Mouse (Mus musculus): ENCODE measurements around the gene B020011L13Rik. TPM values are rescaled to one million over a fixed set of nuclear protein-coding genes. Genes with fewer than 3 reads are reported as not detected.
"Not testable (repeated sequence)": the region's sequence is repeated elsewhere in the genome, so short reads cannot be mapped to it uniquely, and the experiment has no call there.

The B020011L13Rik gene
- polyA plus RNA-seq (2016; fragmentation: Nextera tagmentation; extraction: Ambion mirVana) = not detected in 2 replicates

DNA sequence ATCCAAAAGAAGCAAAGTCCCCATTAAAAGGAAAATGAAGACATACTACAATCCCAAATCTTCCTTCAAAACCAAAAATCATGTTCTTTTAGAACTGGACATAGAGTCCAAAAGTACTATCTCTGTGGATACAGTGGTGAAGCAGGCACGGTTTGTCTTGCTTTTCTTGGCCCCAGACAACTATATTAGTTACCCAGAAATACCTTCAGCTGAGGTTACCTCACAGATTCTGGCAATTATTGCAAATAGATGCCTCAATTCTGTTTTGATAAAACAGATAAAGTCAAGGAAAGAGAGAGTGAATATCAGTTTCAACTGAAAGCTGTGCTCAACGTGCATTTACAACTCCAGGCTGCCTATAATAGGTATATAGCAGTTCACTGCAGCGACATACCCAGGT, at the start of gene B020011L13Rik:
Gene B020011L13Rik (plus strand): TSS at position 301 of the 400 bp plus-strand sequence.
- 49% methylated on average over 3 of the region's 3 CpGs for WGBS
- H3K4me3 ChIP-seq; H3K36me3 ChIP-seq; H3K9me3 ChIP-seq (replicated peaks); ATAC-seq (ENCODE audit: insufficient number of reproducible peaks, low FRiP score); H3K9ac ChIP-seq; H3K4me1 ChIP-seq (replicated peaks); H3K27ac ChIP-seq (ENCODE audit: poor library complexity, severe bottlenecking); H3K4me2 ChIP-seq; H3K27me3 ChIP-seq (replicated peaks): not testable (repeated sequence)

- H3K27me3 ChIP-seq (replicated peaks); H3K4me2 ChIP-seq; H3K4me1 ChIP-seq (replicated peaks); ATAC-seq (ENCODE audit: insufficient number of reproducible peaks, low FRiP score); H3K36me3 ChIP-seq; H3K9ac ChIP-seq; H3K27ac ChIP-seq (ENCODE audit: poor library complexity, severe bottlenecking); H3K4me3 ChIP-seq: not testable (repeated sequence)
- peaks cover 12% of the 10 kb centered on the region for H3K9me3 ChIP-seq (replicated peaks)
Measured at GRCm38 (mm10) chr1:117816271-117816670, 35.3 kb downstream of the B020011L13Rik start.

- not testable (repeated sequence) for H3K4me1 ChIP-seq (replicated peaks); ATAC-seq (ENCODE audit: insufficient number of reproducible peaks, low FRiP score); H3K9me3 ChIP-seq (replicated peaks); H3K4me2 ChIP-seq; H3K27ac ChIP-seq (ENCODE audit: poor library complexity, severe bottlenecking); H3K4me3 ChIP-seq; H3K27me3 ChIP-seq (replicated peaks); H3K9ac ChIP-seq; H3K36me3 ChIP-seq
- WGBS = 55% methylated on average over 5 of the region's 5 CpGs
Measured at GRCm38 (mm10) chr1:117829781-117830180, 48.8 kb downstream of the B020011L13Rik start, which contains the start of gene Gm28360. Gene Gm28360, plus strand, starts transcription at chr1:117830081.

DNA sequence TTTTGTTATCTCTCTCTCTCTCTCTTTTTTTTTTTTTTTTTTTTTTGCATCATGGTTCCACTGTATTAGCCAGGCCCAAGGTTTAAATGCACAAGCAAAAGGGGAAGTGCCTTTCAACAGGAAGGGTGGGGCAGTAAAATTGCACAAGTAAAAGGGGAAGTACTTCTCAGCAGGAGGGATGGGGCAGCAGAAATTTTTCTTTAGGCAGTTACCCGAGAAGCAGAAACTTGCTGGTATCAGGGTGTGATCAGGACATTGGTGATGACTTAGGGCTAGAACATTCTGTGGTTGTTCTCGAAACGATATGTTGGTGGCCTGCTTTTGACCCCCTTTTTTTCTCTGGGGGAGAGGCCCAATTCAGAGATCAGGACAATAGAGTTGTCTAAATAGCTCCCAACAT, 70.8 kb downstream of the B020011L13Rik start:
- ATAC-seq (ENCODE audit: insufficient number of reproducible peaks, low FRiP score); H3K36me3 ChIP-seq; H3K9ac ChIP-seq; H3K4me3 ChIP-seq; H3K27ac ChIP-seq (ENCODE audit: poor library complexity, severe bottlenecking); H3K27me3 ChIP-seq (replicated peaks); H3K4me1 ChIP-seq (replicated peaks); H3K4me2 ChIP-seq: not testable (repeated sequence)
- H3K9me3 ChIP-seq (replicated peaks) = peaks cover 12% of the 10 kb centered on the region
- WGBS = 81% methylated on average over 3 of the region's 3 CpGs

Other genes starting within 250 kb of the B020011L13Rik start
- not detected in 2 replicates for gene Gm28363, start 84.0 kb upstream of the B020011L13Rik start, polyA plus RNA-seq (2016; fragmentation: Nextera tagmentation; extraction: Ambion mirVana)
- not detected in 2 replicates for gene Gm28360, start 48.9 kb downstream of the B020011L13Rik start, polyA plus RNA-seq (2016; fragmentation: Nextera tagmentation; extraction: Ambion mirVana)
- gene Gm28168, start 146.9 kb downstream of the B020011L13Rik start, polyA plus RNA-seq (2016; fragmentation: Nextera tagmentation; extraction: Ambion mirVana) = not detected in 2 replicates
- not detected in 2 replicates for gene Gm7145, start 184.8 kb downstream of the B020011L13Rik start, polyA plus RNA-seq (2016; fragmentation: Nextera tagmentation; extraction: Ambion mirVana)

All from heart, embryonic 12.5 days (tissue).